Mouse (Mus musculus) central nervous system, embryonic 18 days (tissue): Measurements from ENCODE around the gene Efcab9. TPM values are rescaled to one million over a fixed set of nuclear protein-coding genes. Genes with fewer than 3 reads are reported as not detected.

Experiments used
- polyA plus RNA-seq: library from polyadenylated mRNA; depleted of rRNA; stranded (reverse); fragments of >200 nt; gene quantifications from 2 replicates; pipeline ENCODE4 v1.2.3, GENCODE M21; 2012; rRNA removed

Gene Efcab9
- 0.18 and 0.33 TPM in 2 replicates for polyA plus RNA-seq

DNA sequence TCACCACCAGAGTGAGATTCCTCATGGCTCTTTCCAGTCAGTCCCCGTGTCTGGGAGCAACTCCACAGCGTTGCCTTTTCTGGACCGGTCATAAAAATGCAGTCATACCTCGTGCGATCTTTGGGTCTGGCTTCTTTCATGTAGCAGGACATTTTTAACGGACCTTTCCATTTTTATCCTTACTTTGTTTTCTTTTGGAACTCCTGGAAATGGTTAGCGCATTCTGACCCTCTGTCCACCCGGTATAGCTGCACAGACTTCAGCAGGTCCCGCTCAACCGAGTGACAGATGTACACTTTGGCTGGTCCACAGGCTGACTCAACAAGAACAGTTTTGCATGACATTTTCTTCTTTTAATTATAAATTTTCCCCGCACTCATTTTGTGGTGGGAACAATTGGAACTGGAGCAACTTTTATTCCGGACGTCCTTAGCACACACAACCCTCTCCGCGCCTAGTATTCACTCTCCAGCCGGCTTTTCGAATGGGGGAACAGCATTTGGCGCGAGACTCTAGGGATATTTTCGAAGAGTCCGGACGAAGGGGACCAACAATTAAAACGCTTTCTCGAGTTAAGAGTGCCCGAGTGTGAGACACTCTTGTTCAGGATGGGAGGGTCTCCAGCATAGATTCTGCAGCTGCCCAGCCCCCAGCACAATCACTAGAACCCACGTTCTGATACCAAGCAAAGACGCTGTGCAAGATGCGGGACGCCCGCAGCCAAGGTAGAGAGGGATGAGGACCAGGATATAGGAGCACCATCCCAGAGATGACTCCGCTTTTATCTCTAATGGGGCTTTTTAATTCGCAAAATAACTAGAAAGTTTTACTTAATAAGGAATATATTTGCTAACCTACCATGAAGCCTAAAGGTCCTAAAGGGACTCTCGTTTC lies at the start of gene Efcab9:
Efcab9 (minus strand) TSS at position 211 of the 894 bp plus-strand sequence.

DNA sequence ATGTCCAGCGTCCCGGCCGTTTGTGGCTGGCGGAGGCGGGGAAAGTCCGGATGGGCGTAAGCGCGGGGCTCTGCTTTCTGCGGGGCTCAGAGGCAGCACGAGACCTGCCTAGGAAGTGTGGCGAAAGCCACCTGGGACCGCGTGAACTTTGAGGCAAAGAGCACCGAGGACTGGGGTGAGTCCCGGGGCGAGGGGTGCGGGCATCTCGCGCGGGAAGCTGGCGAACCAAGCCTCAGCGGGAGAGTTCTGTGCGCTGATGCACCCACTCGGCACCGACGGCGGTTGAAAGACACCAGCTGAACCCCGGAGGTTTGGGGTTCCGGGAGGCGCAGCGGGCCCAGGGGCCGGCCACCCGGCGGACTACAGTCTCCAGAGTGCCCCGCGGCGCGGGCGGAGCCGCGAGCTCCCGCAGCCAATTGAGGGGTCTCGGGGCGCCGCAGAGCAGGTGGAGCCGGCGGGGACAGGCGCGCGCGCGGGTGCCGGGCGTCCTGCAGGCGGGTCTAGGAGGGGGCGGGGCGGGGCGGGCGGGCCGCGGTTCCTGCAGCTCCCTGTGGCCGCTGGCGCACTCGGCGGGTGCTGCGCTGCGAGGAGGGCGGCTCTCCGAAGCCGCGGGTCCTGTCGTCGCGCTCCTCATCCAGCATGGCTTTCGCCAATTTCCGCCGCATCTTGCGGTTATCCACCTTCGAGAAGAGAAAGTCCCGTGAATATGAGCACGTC lies 1.0 kb upstream of the Efcab9 start, which contains the start of gene Stk10:
Stk10 (plus strand) TSS at position 541 of the 717 bp plus-strand sequence.

Other genes with a start within 250 kb of the Efcab9 start
- 446 and 671 TPM in 2 replicates for gene Hba-a1, start 248.6 kb downstream of the Efcab9 start, polyA plus RNA-seq
- gene Hbq1b, start 245.1 kb downstream of the Efcab9 start, polyA plus RNA-seq: 7.5 and 8.5 TPM in 2 replicates
- 1,065 and 1,539 TPM in 2 replicates for gene Hba-a2, start 235.6 kb downstream of the Efcab9 start, polyA plus RNA-seq
- 3.1 and 3.2 TPM in 2 replicates for gene Hbq1a, start 232.0 kb downstream of the Efcab9 start, polyA plus RNA-seq
- 26.3 and 27.1 TPM in 2 replicates for gene Sh3pxd2b, start 184.3 kb downstream of the Efcab9 start, polyA plus RNA-seq
- 55.1 and 59.0 TPM in 2 replicates for gene Ubtd2, start 76.7 kb downstream of the Efcab9 start, polyA plus RNA-seq
- 3.8 and 3.9 TPM in 2 replicates for gene Stk10, start 1.2 kb upstream of the Efcab9 start, polyA plus RNA-seq
- 100 TPM in 2 replicates for gene Fbxw11, start 110.6 kb upstream of the Efcab9 start, polyA plus RNA-seq